Mouse (Mus musculus): Measurements from ENCODE around the gene Gm5901. TPM values are rescaled to one million over a fixed set of nuclear protein-coding genes. Genes with fewer than 3 reads are reported as not detected.

Gene Gm5901
- not detected in 2 replicates for polyA plus RNA-seq (2021; fragmentation: Nextera tagmentation)
- long read RNA-seq, experiment 1, result 0 reads
- long read RNA-seq, experiment 2, result 0 reads

GRCm38 (mm10) chr7:105374866-105375265 is at the start of gene Gm5901:
Gene Gm5901 (plus strand): TSS chr7:105375038.

GRCm38 (mm10) chr7:105334004-105334403 is 40.8 kb upstream of the Gm5901 start, which contains the start of gene Olfr690:
Gene Olfr690 (minus strand): TSS chr7:105334104.

GRCm38 (mm10) chr7:105342170-105342569 is 32.7 kb upstream of the Gm5901 start, which contains the start of gene Olfr691:
Gene Olfr691 (minus strand): TSS chr7:105342270.

GRCm38 (mm10) chr7:105367930-105368329 is 6.9 kb upstream of the Gm5901 start, which contains the start of gene Olfr692:
Gene Olfr692 (plus strand): TSS chr7:105368230.

GRCm38 (mm10) chr7:105399935-105400624 is 25.2 kb downstream of the Gm5901 start, which contains the start of gene Fam160a2:
Gene Fam160a2 (minus strand): TSS chr7:105400054.

GRCm38 (mm10) chr7:105404268-105404667 is 29.4 kb downstream of the Gm5901 start, which contains the start of gene Cnga4:
Gene Cnga4 (plus strand): TSS chr7:105404568.

GRCm38 (mm10) chr7:105425424-105426043 is 50.7 kb downstream of the Gm5901 start, which contains the start of gene Cckbr:
Gene Cckbr (plus strand): TSS chr7:105425731.

Other genes starting within 250 kb of the Gm5901 start
- gene Olfr683, start 228.0 kb upstream of the Gm5901 start, polyA plus RNA-seq (2021; fragmentation: Nextera tagmentation), result not detected in 2 replicates
- not detected in 2 replicates for gene Olfr684, start 211.4 kb upstream of the Gm5901 start, polyA plus RNA-seq (2021; fragmentation: Nextera tagmentation)
- not detected in 2 replicates for gene Olfr685, start 189.0 kb upstream of the Gm5901 start, polyA plus RNA-seq (2021; fragmentation: Nextera tagmentation)
- not detected in 2 replicates for gene Olfr686, start 167.6 kb upstream of the Gm5901 start, polyA plus RNA-seq (2021; fragmentation: Nextera tagmentation)
- gene Olfr688, start 86.9 kb upstream of the Gm5901 start, polyA plus RNA-seq (2021; fragmentation: Nextera tagmentation), result not detected in 2 replicates
- not detected in 2 replicates for gene Olfr689, start 63.9 kb upstream of the Gm5901 start, polyA plus RNA-seq (2021; fragmentation: Nextera tagmentation)
- not detected in 2 replicates for gene Olfr690, start 40.9 kb upstream of the Gm5901 start, polyA plus RNA-seq (2021; fragmentation: Nextera tagmentation)
- gene Olfr691, start 32.8 kb upstream of the Gm5901 start, polyA plus RNA-seq (2021; fragmentation: Nextera tagmentation), result 0.15 TPM in 1 of 2 replicates, not detected in the other
- gene Olfr692, start 6.8 kb upstream of the Gm5901 start, polyA plus RNA-seq (2021; fragmentation: Nextera tagmentation), result not detected in 2 replicates
- gene Fam160a2, start 25.0 kb downstream of the Gm5901 start, polyA plus RNA-seq (2021; fragmentation: Nextera tagmentation), result 31.5 and 42.0 TPM in 2 replicates
- 0.14 and 0.24 TPM in 2 replicates for gene Cnga4, start 29.5 kb downstream of the Gm5901 start, polyA plus RNA-seq (2021; fragmentation: Nextera tagmentation)
- gene Cckbr, start 50.7 kb downstream of the Gm5901 start, polyA plus RNA-seq (2021; fragmentation: Nextera tagmentation), result 7.3 and 7.7 TPM in 2 replicates
- gene Cavin3, start 107.3 kb downstream of the Gm5901 start, polyA plus RNA-seq (2021; fragmentation: Nextera tagmentation), result 29.9 and 31.8 TPM in 2 replicates
- 93.9 and 95.7 TPM in 2 replicates for gene Smpd1, start 179.3 kb downstream of the Gm5901 start, polyA plus RNA-seq (2021; fragmentation: Nextera tagmentation)
- 408 and 453 TPM in 2 replicates for gene Apbb1, start 206.6 kb downstream of the Gm5901 start, polyA plus RNA-seq (2021; fragmentation: Nextera tagmentation)
- gene Hpx, start 225.1 kb downstream of the Gm5901 start, polyA plus RNA-seq (2021; fragmentation: Nextera tagmentation), result 0.72 and 0.77 TPM in 2 replicates